Mouse (Mus musculus) left cerebral cortex, adult 8-10 months (tissue): ENCODE data around the gene Npl. TPM values are rescaled to one million over a fixed set of nuclear protein-coding genes. Genes with fewer than 3 reads are reported as not detected.

ENCODE experiments used
- DNase-seq, 2 experiments: peaks; one replicate each; pipeline ENCODE4 v3.0.0; 2022; ENCODE audit warnings: low spot score in 2 of 2
- total RNA-seq, 4 experiments: library from RNA; stranded (reverse); gene quantifications; 2 replicates each; pipeline ENCODE4 v1.2.4; 2022

The Npl gene
- 1 to 10 TPM; 5.1 to 7.2 (median 6.2) TPM for total RNA-seq

DNA sequence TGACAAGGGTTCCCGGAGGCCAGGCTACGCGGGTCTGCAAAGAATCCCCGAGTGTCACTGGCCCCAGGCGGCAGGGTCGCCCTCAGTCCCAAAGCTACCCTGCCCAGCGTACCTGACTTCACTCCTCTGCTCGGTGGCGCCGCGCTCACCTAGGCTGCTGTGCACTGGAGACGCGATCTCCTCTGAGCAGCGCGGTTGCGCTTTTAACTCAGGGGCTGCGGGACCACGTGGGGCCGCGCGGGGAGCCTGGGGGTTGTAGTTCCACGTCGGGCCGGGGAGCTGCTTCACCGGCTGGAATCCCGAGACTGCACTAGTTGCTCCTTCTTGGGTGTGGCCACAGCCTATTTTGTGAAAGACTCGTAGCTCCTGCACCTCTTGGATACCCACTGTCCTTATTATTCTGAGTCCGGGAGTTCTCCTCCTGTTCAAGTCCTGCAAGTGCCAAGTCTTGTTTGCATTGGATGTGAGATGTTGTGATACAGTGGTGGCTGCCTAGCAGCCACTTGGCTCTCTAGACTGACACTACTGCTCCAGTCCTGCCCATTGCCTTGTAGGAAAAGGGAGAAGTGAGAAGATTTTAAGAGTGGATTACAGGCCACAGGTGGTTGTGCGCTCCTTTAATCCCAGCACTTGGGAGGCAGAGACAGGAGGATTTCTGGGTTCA is at the start of gene Npl:
TSS of gene Npl (minus strand) at position 510 of the 664 bp plus-strand sequence.
- peak; percentile 57 to 59 for DNase-seq

DNA sequence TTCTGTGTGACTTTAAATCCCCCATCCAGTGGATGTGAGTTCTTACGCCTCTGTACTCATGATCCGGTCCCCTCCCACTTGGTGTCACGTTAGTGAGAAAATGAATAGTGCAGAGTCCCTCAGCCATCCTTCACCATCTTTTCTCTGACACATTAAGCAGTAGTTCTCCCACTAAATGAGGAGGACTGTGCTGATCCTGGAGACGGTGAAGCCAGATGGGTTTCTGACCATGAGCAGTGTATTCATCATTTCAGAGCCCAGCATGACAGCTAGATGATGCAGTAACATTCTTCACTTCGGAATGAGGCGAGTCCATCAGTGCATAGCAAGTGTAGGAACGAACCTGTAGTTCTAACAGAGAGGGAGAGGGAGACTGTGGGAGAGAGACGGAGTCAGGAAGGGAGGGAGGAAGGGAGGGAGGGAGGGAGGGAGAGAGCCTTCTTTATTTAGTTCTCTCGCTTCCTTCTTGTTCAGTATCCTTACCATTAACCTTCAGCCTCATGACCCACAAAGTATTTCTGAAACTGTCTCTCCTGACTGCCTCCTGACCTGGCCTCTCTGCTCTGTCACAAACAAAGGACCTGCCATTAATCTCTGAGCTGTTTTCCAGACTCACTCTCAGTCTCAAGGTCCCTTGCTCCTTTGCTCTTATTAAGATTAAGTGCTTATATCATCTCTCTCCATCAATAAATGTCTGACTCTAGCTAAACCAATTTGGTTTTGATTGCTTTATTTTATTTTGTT is 49.6 kb upstream of the Npl start:
- no peak for DNase-seq

DNA sequence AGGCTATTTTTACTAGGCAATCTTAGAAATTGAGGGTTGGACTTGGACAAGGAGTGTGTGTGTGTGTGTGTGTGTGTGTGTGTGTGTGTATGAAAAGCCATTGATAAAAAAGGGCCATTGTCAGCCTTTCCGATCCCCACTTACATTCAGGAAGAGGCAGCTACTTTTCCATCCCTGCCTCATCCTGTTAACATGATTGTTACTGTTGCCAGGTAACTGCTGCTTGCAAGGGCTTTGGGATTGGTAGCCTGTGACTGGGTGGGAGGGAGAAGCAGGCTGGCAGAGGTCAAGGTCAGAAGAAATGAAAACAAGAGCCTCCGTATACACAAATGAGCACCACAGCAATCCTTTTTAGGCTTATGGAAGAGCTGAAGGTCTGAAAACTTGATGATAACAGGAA is 48.9 kb upstream of the Npl start:
- DNase-seq, result no peak

DNA sequence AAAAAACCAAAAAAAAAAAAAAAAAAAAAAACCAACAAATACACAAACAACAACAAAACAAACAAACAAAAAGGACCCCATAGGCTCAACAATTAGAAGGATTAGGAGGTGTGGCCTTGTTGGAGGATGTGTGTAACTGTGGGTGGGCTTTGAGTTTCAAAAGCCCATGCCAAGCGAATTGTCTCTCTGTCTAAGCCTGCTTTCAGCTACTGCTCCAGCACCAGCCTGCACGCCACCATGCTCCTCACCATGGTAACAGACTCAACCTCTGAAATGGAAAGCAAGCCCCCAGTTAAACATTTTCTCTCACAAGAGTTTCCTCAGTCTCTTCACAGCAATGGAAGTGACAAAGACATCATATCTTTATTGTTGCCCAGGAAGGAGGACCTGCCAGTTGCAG is 43.8 kb upstream of the Npl start:
- no peak for DNase-seq

DNA sequence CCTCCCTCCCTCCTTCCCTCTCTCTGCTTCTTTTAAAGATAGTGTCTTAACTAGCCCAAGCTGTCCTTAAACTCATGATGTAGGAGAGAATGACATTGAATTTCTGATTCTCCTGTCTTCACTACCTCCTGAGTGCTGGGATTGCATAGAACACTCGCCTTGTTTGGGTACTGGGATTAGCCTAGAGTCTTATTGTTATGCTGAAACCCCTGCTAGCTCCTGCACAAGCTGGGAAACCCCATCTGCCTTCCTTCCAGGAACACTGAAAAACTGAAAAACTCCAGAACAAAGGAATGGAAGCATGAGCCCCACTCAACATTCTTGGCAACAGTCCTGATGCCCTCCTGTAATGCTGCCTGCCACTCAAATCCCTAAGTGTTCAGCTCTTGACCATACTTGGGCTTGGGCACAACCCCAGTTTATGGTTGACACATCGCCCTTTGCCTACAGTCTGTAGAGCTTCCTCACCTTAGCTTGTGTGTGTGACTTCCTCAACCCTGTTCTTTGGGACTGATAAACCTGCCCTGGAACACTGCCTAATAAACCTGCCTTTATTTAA is 40.4 kb upstream of the Npl start:
- no peak for DNase-seq

DNA sequence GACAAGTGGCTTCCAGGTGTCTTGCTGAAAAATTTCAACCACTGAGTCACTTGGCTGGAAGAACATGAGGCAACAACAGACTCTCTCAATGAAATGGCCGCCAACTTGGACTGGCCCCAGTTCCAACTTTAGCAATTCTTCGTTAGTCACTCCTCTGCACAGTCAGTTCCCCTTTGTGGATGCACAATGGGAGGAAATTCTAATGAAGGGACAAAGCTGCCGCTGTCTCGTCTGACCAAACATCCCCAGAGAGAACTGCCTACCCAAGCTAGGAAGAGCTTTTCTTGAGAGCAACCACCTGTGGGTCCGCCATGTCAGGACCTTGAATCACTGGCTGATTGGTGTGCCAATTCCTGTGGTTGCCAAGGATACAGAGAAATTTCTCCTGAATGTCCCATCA is 38.1 kb upstream of the Npl start:
- DNase-seq, result peak in 1 of 2 experiments; percentile 42

DNA sequence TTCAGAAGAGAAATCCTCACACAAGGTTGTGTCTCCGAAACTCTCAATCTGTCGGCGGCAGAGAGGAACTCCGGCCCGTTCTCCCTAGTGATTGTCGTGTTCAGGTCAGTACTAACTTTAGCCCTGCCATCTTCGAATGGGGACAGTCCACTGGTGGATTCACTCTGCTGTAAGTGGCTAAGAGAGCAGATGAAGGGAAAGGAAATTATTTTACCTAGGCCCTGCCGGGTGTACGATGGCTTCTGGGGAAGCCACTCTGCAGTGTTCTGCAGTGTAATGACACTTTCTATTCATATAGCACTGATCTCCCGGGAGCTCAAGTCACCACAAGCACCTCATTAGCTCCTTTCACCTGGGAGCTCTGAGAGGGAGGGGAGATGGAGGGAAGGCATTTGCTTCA is 37.0 kb upstream of the Npl start:
- no peak for DNase-seq

DNA sequence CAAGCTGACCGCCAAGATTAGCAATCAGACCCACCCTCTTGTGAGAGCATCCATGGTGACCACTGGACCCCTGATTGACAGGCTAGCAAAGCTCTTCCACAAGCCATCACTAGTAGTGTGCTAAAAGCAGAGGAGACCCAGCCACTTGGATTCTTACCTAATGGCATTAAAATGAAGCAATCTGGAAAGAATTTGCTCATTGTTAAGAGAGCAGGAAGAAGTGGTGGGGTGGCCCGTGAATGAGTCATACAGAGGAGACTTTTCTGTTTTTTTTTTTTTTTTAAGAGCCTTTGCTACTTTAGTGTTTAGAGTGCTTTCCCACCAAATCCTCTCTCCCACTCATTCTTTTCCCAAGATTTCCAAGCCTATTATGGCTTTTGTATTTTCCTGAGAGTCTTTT is 35.9 kb upstream of the Npl start:
- no peak for DNase-seq

DNA sequence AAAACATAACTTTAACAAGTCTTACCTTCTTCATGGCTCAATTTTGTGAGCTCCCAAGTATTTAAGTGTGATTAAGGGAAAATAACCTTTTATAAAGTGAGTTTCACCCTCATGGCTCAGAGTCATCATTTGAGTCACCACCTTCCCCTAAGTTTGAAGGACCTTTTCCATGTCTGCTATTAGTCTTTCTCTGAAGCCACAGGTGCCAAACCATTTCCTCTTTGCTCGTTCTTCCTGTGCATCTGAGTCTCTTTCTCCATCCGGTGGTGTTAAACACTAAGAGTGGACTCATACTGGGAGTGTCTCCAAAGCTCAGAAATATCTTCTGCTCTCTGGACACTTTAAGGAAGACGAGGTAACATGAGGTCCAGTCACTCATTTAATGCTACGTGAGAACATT is 33.3 kb upstream of the Npl start:
- no peak for DNase-seq

DNA sequence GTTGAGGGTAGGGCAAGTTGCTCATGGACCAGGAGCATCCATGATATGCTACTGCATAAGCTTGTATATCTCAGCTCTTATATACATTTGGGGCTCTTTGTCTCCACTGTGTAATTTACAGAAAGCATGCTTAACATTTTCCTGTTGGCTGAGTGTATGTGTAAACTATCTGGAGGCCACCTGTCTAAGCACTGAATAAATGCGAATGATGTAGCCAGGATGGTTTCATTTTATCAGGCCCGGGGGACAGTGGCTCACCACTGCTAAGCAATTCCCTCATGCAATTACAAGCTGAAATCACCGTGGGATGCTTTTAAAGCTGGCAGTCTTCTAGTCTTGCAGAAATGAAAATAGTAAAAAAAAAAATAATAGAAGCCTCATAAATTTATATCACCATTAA is 24.9 kb upstream of the Npl start:
- no peak for DNase-seq

DNA sequence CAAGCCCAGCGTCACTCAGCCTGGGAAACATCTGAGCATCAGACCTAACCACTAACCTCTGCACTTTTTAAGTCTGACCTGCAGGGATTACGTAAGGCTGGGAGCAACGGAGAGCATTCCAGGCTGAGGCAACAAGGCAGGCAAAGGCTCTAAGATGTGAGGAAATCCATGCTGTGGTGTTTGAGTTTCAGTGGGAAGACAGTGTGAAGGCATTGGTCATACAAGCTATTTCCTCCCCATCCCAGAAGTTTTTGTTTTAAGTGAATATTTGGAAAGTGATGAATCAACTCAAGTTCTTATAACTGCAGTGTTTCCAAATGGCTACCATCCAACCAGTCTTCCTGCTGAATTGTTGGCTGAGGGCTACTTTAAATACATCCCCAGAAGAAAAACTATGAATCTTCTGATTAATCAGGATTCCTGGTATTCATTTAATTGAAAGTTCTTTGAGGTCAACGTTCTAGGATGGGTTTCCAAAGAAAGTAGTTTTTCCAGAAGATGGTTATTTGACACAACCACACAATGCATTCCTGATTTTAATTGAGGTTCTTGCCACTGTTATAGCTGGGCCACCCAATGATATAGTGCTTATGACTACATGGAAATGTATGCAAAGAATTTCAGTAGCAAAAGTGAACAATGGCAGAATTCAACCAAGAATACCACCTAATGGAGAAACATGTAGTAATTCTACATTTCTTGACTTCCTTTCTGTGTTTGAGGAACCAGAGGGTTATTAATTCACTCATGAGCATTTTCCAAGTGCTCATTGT is 22.6 kb upstream of the Npl start:
- no peak for DNase-seq

DNA sequence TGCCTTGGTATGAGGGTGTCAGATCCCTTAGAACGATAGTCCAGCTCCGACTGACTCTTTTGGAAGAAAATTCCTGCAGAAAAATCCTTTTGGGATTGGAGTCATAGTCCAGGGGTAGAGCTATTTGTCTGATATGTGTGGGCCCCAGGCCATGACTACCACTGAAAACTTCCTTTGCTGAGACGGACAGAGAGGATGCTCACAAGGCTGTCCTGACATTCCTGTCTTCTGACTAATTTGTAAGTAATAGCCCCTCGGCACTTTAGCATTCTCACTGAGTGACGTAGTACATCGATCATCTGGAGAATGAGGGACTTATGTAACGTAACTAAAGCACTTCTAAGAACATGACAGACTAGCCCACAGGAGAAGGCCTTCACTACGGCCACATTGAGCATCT is 15.9 kb upstream of the Npl start:
- no peak for DNase-seq

DNA sequence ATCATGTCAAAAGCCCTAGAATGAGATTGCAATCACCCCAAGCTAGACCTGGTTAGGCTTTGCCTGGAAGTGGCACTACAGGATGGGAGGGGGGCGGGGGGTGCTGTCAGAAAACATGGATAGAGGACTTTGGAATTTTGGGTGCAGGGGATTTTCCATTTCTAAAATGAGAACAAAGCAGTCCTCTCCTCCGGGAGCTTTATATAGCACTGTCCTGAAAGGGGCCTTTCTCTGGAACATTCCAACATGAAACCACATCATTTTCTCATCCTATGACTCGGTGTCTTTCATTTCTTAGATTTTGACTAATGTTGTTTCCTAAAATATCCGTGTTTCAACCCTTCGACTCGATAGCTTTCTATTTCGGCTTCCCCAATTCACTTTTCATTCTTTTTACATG is 14.9 kb upstream of the Npl start:
- DNase-seq, result no peak

DNA sequence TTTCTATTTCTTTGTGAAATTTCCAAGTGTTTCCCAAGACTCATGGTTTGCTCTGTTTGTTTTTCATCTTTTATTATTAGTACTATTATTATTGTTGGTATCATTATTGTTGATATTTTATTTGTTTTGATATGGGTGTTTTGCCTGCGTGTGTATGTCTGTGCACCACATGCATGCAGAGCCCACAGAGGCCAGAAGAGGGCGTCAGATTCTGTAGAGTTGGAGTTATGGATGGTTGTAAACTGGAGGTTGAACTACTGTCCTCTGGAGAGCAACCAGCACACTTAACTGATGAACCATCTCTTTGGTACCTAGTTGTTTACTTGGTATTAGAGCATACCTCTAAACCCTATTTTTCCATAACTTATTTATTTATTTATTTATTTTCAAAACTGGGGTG is 13.8 kb upstream of the Npl start:
- DNase-seq, result no peak

DNA sequence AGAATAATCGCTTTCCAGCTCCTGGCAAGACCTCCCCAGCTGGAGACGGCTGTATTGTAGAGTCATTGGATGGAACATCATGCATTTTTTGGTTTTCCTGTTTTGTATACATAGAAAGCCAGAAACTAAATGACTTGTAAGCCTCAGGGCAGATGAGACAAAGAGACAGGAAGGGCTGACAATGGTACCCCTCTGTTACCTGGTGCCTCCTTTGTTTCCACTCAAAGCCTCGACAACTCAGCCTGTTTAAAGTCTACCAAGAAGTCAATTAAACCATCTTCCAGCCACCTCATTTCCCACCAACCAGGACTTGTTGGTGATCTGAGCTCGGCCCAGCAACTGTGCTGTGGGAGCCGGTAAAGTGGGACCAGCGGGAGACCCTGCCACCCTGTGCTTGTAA is 11.0 kb upstream of the Npl start:
- DNase-seq, result no peak

DNA sequence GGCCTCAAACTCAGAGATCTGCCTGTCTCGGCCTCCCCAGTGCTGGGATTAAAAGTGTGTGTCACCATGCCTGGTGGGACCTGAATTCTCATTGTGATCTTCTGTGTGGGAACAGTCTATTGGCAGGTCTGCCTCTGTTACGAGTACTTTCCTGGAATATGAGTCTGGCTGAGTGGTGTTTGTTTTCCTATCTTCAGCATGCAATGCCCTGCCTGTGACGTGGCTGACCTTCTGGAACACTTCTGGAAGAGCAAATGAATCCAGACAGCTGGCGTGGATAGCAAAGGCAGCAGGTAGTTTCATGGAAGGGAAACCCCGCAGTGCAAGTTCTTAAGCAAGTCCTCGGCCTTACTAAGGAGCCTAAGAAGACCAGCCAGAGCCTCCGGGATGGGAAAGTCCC is 9.9 kb upstream of the Npl start:
- no peak for DNase-seq

DNA sequence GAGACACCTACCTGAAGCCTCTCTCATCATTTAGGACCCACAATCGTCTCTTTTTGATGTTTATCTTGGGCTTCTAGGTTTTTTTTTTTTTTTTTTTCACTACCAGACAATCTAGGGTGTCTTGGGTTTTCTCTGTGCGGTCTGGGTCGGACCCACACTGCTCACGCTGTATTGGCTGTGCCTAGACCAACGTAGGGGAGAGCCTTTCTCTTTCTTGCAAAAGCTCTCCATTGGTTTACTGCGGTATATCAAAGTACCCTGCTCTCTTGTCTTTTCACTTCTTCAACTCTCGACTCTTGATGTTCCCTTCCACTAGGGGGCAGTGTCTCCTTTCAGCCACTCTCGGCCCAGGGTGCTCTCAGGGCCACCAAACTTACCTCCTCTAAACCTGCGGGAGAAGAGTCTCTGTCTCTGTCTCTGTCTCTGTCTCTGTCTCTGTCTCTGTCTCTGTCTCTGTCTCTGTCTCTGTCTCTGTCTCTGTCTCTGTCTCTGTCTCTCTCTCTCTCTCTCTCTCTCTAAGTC is 9.3 kb upstream of the Npl start:
- no peak for DNase-seq

DNA sequence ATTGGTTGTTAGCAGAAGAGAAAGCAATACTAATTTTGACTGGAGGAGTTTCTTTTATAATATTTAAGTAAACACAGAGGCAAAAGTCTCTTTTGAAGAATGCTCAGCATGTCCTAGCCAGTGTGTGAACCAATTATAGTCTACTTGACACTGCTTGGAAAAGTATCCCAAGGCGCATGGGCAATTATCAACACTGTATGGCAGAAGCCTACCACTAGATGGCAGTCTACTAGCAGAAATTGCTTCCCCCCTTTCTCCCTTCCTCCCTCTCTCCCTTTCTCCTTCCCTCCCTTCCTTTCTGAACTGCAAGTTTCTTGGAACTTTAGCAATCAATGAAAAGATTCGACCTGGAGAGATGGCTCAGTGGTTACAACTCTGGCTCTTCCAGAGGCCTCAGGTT is 7.1 kb upstream of the Npl start:
- DNase-seq, result no peak

DNA sequence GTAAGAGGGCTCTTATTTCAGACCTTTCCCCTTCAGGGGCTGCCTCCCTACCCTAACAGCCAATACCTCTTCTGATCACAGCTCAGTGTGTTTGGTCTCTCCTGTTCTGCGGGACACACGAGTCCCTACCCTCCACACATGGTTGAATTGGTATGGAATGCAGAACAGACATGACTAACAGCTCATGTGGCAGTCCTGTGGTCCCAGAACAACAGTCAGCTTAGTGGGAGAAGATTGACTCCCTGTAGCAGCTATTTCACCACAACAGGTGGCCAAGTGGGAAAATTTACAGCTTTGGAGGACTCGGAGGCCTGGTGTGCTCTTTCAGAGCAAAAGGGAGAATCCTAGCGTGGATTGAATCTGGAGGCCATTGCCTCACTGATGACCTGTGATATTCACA is 6.4 kb upstream of the Npl start:
- DNase-seq, result no peak

DNA sequence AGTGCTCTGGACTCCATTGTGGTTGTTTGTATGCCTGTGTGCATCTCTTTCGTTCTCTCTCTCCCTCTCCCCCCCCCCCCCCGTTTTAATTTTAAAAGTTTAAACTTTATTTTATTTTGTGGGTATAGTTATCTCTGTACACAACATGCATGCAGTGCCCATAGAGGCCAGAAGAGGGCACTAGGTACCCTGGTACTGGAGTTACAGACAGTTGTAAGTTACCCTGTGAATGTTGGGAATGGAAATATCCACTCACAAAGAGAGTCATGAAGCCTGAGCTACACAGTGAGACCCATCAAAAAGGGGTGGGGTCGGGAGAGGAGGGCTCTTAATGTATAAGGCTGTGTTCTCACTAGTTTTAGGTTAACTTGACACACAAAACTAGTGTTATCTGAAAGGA is 969 bp upstream of the Npl start:
- no peak for DNase-seq

DNA sequence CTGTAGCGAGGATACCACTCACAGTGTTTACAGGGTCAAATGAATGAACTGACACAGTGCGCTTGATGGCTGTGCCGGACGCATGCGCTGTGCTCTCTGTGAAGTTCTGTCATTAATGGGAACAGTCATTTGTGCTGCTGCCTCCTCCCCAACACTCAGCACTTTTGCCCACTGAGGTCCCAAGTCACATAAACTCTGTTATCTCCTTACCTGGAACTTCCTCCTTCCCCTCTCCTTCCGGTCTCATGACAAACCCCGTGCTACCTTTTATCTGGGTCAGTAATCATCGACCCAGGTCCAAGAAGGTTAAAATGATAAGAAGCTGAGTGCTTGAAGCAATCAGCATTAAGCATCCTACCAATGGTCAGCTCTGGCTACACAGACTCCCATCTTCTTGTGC is 2.3 kb downstream of the Npl start:
- DNase-seq, result no peak

DNA sequence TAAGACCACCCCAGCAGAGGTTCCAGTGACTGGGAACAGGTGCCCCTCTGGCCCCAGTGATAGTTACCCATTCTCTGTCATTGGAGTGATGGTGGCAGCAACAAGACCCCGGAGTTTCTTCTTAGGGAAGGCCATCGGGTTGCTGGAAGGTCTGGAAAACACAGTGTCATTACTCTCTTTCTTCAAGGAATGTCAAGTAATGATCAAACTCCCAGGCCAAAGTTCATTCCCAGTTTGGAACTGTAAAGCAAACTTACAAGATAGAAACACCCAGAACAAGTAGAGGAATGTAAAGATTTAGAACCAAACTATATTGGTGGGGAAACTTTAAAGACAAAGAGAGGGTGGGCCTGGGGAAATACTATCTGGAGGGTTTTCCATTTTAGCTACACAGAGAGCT is 4.6 kb downstream of the Npl start:
- DNase-seq, result no peak
